Mouse (Mus musculus) E14TG2a.4 (cell line): Measurements from ENCODE around the gene Klhl5.

Experiments
- CTCF ChIP-seq: conservative IDR thresholded peaks from 2 replicates; pipeline ENCODE4 v1.5.1; 2014; ENCODE audit warnings: low read length
- NANOG ChIP-seq: IDR thresholded peaks from 2 replicates; pipeline ENCODE4 v1.6.1; 2014; ENCODE audit warnings: borderline replicate concordance, low read length, mixed read lengths
- POU5F1 ChIP-seq: IDR thresholded peaks from 2 replicates; pipeline ENCODE4 v1.6.1; 2014; ENCODE audit warnings: low read length, borderline replicate concordance

DNA sequence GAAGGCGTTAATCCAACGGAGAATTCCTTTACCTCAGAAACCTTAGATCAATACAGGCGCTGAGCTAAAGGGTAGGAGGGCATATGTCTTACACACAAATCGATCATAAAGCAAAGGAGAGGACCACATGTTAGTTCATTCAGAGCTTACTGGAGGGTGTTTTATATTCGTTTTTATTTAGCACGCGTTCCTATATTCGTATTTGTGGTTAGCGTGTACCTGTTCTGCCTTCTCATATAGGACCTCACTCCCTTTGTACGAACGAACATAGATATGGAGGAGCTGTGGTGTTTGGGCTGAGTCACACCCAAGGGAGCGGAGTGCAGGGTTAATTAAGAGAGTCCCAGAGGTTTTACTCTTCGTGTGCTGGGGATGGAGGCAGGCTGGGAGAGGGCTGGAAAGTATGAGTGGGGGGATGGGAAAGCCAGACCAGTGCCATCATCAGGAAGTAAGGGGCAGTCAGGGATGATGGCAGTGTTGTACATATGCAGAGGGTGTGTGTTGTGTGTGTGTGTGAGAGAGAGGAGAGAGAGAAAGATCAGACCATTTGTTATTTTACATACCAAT, 68.7 kb downstream of the Klhl5 start:
- no peak for TF ChIP-seq POU5F1
- no peak for TF ChIP-seq CTCF
- TF ChIP-seq NANOG = no peak
